Mouse (Mus musculus) thymus, adult 2 months (tissue): ENCODE results near the gene Tbc1d19. TPM values are rescaled to one million over a fixed set of nuclear protein-coding genes. Genes with fewer than 3 reads are reported as not detected.

Source experiments
- DNase-seq: peaks from one replicate; pipeline ENCODE4 v3.0.0; 2021
- H3K27ac ChIP-seq: fragments of 200-500 bp; 2 replicates; pipeline ENCODE4 v1.5.1; 2012; ENCODE audit warnings: low read length, control low read depth; ENCODE audit not compliant: control insufficient read depth, insufficient read depth
- H3K27me3 ChIP-seq: fragments of 200-500 bp; 2 replicates; pipeline ENCODE4 v1.6.1; 2012; ENCODE audit warnings: mild to moderate bottlenecking, low read length, moderate library complexity, mixed read lengths; ENCODE audit not compliant: control insufficient read depth, insufficient read depth
- H3K36me3 ChIP-seq: fragments of 200-500 bp; 2 replicates; pipeline ENCODE4 v1.6.1; 2012; ENCODE audit warnings: mild to moderate bottlenecking, low read length, moderate library complexity; ENCODE audit not compliant: control insufficient read depth, insufficient read depth
- H3K4me1 ChIP-seq: fragments of 200-500 bp; replicated peaks from 2 replicates; pipeline ENCODE4 v1.6.1; 2012; ENCODE audit warnings: low read length; ENCODE audit not compliant: control insufficient read depth, insufficient read depth
- H3K4me3 ChIP-seq: fragments of 200-500 bp; 2 replicates; pipeline ENCODE4 v1.5.1; 2012; ENCODE audit warnings: mild to moderate bottlenecking, low read length, control low read depth, moderate library complexity; ENCODE audit not compliant: control insufficient read depth, insufficient read depth
- CTCF ChIP-seq: fragments of 200-500 bp; IDR thresholded peaks from 2 replicates; pipeline ENCODE4 v1.5.1; 2012; ENCODE audit warnings: mild to moderate bottlenecking, control low read depth, low read length, moderate library complexity, borderline replicate concordance; ENCODE audit not compliant: control insufficient read depth, poor library complexity, insufficient read depth; ENCODE audit errors: extremely low read depth
- POLR2A ChIP-seq: fragments of 200-500 bp; IDR thresholded peaks from 2 replicates; pipeline ENCODE4 v1.6.1; 2012; ENCODE audit warnings: mild to moderate bottlenecking, low read length, control low read depth, moderate library complexity; ENCODE audit not compliant: control insufficient read depth, poor library complexity, insufficient read depth; ENCODE audit errors: extremely low read depth
- WGBS: fragments of 180-500 bp; shearing (Covaris S2); methylation state at CpG from one replicate; pipeline ENCODE4 v1.1.7; 2018; 5-methylcytosine and 5-hydroxymethylcytosine counted together
- polyA plus RNA-seq: library from polyadenylated mRNA; depleted of rRNA; stranded (reverse); fragments of >200 nt; gene quantifications from 2 replicates; pipeline ENCODE4 v1.2.3, GENCODE M21; 2012

Gene Tbc1d19
- polyA plus RNA-seq, 1 experiment, result 5.3 TPM

DNA sequence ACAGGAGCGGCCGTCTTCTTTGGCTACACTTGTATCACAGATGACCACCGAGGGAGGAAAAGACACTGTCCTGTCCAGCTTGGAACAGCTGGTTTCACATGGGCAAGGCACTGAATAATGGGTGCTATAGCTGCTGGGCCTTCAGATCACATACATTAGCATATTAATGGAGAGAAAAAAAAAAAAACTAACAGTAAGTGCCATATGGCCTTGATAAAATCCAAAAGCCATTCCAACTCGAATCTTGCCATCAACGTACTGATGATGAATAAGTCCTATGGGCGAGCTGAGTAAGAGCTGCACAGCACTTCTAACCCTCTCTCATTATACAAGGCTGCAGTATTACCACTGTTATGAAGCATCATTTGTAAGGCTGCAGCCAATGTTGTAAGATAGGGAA, 45.2 kb downstream of the Tbc1d19 start:
- 97% methylated on average over 6 of the region's 6 CpGs for WGBS

DNA sequence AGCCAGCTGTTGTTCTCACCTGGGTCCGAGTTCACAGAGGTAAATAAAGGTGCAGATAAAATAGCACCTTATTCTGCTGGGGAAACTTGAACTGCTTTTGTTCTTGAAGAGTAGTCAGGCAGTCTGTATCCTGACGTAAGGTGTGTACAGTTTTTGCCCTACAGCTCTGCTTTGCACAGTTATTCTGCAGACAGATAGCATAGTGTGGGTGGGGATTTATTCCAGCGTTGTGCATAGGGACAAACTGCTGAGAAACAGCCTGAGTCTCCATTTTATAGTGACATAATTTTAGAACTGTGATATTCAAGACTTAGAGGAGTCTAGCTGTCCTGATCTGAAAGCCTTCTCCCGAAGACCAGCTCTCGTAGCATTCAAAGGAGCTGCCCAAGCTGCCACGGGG, 46.6 kb downstream of the Tbc1d19 start:
- Histone ChIP-seq H3K4me3 (no peak overlapping the region), H3K4me1 (no peaks in the 10 kb centered on the region), H3K36me3 (no peaks in the 10 kb centered on the region), H3K27ac (no peak overlapping the region), H3K27me3 (no peaks in the 10 kb centered on the region)
- DNase-seq, result no peak
- no peak for TF ChIP-seq POLR2A
- 93% methylated on average over 6 of the region's 6 CpGs for WGBS

More for the DNA sequence above, 45.2 kb downstream of the Tbc1d19 start:
- no peak for TF ChIP-seq CTCF
- TF ChIP-seq POLR2A, result no peak
- no peaks in the 10 kb centered on the region for H3K4me1 ChIP-seq
- H3K36me3 ChIP-seq, result no peaks in the 10 kb centered on the region
- no peaks in the 10 kb centered on the region for H3K27me3 ChIP-seq
- H3K4me3 ChIP-seq, result no peak overlapping the region
- no peak overlapping the region for H3K27ac ChIP-seq
- no peak for DNase-seq

DNA sequence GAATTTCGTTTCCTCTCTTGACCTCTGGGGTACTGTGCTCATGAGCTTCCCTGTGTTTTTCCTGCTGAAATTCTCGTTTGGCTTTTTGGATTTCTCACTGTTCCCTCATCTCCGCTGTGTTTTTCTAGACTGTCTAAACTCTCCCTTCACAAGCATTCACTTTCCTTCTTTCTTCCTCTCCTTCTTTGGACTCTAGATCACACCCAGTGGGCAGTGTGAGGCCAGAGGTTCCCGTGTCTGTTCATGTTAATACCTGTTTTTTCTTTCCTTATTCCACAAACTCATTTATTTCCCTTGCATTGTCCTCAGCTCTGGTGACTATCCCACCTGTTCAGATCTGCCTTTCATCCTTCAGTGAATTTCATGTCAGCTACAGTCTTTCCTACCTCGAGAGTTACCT, 55.7 kb downstream of the Tbc1d19 start:
- H3K4me3 ChIP-seq, result no peak overlapping the region
- H3K27me3 ChIP-seq, result no peaks in the 10 kb centered on the region
- no peaks in the 10 kb centered on the region for H3K36me3 ChIP-seq
- no peak for DNase-seq
- H3K4me1 ChIP-seq, result no peaks in the 10 kb centered on the region
- 93% methylated on average over 5 of the region's 5 CpGs for WGBS
- no peak overlapping the region for H3K27ac ChIP-seq
- no peak for TF ChIP-seq CTCF
- TF ChIP-seq POLR2A, result no peak

DNA sequence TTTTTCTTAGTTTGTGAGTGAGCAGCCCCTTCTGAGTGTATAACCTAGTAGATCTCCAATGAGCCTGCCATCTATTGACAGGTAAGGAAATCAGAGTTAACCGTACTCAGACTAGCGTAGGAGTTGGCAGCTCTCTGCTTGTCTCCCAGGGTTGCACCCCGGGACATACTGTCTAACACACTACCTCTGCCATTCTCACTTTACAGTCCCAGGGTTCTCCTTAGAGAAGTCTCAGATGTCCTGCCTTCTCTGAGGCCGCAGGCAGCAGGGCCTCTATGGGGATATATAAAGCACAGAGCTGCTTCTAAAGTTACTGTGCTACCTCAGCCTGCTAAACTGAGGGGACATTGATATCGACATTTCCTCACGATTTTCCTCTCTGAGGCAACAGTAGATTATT, 56.6 kb downstream of the Tbc1d19 start:
- Histone ChIP-seq H3K36me3 (no peaks in the 10 kb centered on the region), H3K27ac (no peak overlapping the region), H3K27me3 (no peaks in the 10 kb centered on the region), H3K4me3 (no peak overlapping the region), H3K4me1 (no peaks in the 10 kb centered on the region)
- no peak for DNase-seq
- no peak for TF ChIP-seq POLR2A
- TF ChIP-seq CTCF, result no peak
- 96% methylated on average over 6 of the region's 6 CpGs for WGBS

DNA sequence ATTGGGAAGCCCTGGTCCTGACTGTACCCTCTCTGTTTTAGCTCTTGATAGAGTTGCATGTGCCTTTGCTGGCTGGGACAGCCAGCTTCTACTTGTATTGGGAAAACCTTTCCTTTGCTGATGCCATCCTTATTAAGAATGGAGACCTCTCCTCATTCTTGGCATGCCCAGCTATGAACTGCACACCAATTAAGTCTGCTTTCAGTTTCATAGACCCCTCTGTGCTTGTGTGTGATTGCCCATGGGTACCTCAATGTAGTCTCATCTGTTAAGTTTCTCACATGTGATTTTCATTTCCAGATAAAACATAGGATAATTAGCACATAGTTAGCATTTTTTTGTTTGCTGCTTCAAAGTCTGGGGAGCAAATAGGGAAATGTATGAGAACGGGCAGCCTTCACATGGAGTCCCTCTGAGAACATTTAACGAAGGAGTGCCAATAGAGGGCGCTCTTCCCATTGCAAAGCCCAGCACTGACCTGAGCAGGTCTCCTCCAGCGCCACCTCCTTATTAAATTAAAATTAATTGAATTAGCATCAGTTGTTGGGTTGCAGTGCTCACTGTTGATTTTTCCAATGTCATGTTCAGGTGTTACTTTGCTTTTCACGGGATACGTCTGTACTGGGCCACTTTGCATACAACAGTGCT, 62.4 kb downstream of the Tbc1d19 start:
- peak; percentile 55 for DNase-seq
- peak; percentile 44; the same call in 1 of the 2 replicates for TF ChIP-seq CTCF
- no peak for TF ChIP-seq POLR2A
- Histone ChIP-seq H3K4me1 (no peaks in the 10 kb centered on the region), H3K36me3 (no peaks in the 10 kb centered on the region), H3K27me3 (no peaks in the 10 kb centered on the region), H3K27ac (no peak overlapping the region), H3K4me3 (no peak overlapping the region)
- 36% methylated on average over 6 of the region's 6 CpGs for WGBS

DNA sequence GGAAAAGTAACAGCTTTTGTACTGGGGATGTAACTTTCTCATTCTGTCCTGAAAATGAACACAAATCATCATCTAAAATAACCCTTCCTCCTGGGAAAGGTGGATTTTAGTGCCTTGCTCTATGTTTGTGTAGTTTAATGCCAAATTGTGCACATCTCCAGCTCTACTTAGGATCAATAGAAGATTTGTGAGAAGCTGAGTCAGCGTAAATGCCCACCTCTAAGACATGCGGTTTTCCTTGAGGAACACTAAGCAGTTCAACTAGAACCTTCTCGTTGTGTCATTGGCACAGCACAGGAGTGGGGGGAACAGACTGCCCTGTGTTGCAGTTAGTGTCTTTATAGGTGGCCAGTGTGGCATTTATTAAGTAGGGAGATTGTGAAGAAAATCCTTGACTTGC, 65.6 kb downstream of the Tbc1d19 start:
- WGBS, result 94% methylated on average over 3 of the region's 3 CpGs
- no peak for DNase-seq
- Histone ChIP-seq H3K4me3 (no peak overlapping the region), H3K27ac (no peak overlapping the region), H3K4me1 (no peaks in the 10 kb centered on the region), H3K27me3 (no peaks in the 10 kb centered on the region), H3K36me3 (no peaks in the 10 kb centered on the region)
- TF ChIP-seq CTCF (no peak), POLR2A (no peak)

DNA sequence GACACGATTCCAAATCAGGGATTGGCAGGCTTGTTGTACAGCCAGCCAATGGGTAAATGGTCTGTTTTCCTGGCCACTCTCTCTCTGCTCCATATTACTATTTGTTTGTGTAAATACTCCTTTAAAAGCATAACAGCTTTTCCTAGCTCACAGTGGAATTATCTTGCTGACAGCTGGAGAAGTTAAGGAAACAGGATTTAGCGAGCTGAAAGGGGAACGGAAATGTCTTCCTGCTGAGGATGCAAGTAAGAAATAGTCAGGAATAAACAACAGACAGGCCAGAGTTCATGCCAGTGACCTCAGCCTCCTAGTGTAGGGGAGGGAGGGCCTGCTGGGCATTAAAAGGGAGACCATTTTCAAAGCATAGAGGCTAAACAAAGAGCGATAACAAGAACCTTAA, 71.3 kb downstream of the Tbc1d19 start:
- H3K27me3 ChIP-seq, result no peaks in the 10 kb centered on the region
- no peak for DNase-seq
- no peaks in the 10 kb centered on the region for H3K4me1 ChIP-seq
- 89% methylated on average over 4 of the region's 4 CpGs for WGBS
- H3K36me3 ChIP-seq, result no peaks in the 10 kb centered on the region
- no peak for TF ChIP-seq POLR2A
- no peak for TF ChIP-seq CTCF
- H3K4me3 ChIP-seq, result no peak overlapping the region
- no peak overlapping the region for H3K27ac ChIP-seq
